Mouse (Mus musculus) heart, embryonic 15.5 days (tissue): ENCODE results near the gene Gm6583. TPM values are rescaled to one million over a fixed set of nuclear protein-coding genes. Genes with fewer than 3 reads are reported as not detected.

Source experiments
- ATAC-seq: fragments of 200-750 bp; cut with Nextera tagmentation; replicated peaks from 2 replicates; pipeline ENCODE4 v1.8.0; 2017; ENCODE audit warnings: low read depth, moderate TSS enrichment; ENCODE audit not compliant: insufficient number of reproducible peaks, insufficient read depth, low FRiP score
- H3K27ac ChIP-seq: fragments of 300-500 bp; sonication (generic); 2 replicates; pipeline ENCODE4 v1.5.1; 2015; ENCODE audit warnings: mild to moderate bottlenecking, inconsistent platforms
- H3K27me3 ChIP-seq: fragments of 300-500 bp; sonication (generic); 2 replicates; pipeline ENCODE4 v1.6.1; 2015; ENCODE audit warnings: inconsistent platforms
- H3K36me3 ChIP-seq: fragments of 300-500 bp; sonication (generic); 2 replicates; pipeline ENCODE4 v1.6.1; 2015; ENCODE audit warnings: mild to moderate bottlenecking, inconsistent platforms
- H3K4me1 ChIP-seq: fragments of 300-500 bp; sonication (generic); replicated peaks from 2 replicates; pipeline ENCODE4 v1.6.1; 2015; ENCODE audit warnings: inconsistent platforms
- H3K4me2 ChIP-seq: fragments of 300-500 bp; sonication (generic); 2 replicates; pipeline ENCODE4 v1.6.1; 2015; ENCODE audit warnings: inconsistent platforms, mild to moderate bottlenecking, moderate library complexity
- H3K4me3 ChIP-seq: fragments of 300-500 bp; sonication (generic); 2 replicates; pipeline ENCODE4 v1.5.1; 2015; ENCODE audit warnings: mild to moderate bottlenecking, inconsistent platforms
- H3K9ac ChIP-seq: fragments of 300-500 bp; sonication (generic); 2 replicates; pipeline ENCODE4 v1.6.1; 2015; ENCODE audit warnings: mild to moderate bottlenecking, inconsistent platforms
- H3K9me3 ChIP-seq: fragments of 300-500 bp; sonication (generic); replicated peaks from 2 replicates; pipeline ENCODE4 v1.6.1; 2016; ENCODE audit warnings: inconsistent platforms
- WGBS: fragments of 180-500 bp; shearing (Covaris S2); methylation state at CpG from one replicate; pipeline ENCODE4 v1.1.7; 2015; ENCODE audit warnings: mixed read lengths; 5-methylcytosine and 5-hydroxymethylcytosine counted together
- polyA plus RNA-seq: library from polyadenylated mRNA; unstranded; fragments of >200 nt; fragmentation: Nextera tagmentation; extraction: Ambion mirVana; gene quantifications from 2 replicates; pipeline ENCODE4 v1.2.1, GENCODE M21; 2015

Gene Gm6583
- polyA plus RNA-seq, 1 experiment from 2014 or later = 0.05 TPM

GRCm38 (mm10) chr5:112367929-112368328 is 12.1 kb upstream of the Gm6583 start:
- Histone ChIP-seq H3K4me2 (no peak overlapping the region), H3K36me3 (peaks cover 43% of the 10 kb centered on the region), H3K27ac (no peak overlapping the region), H3K27me3 (no peaks in the 10 kb centered on the region), H3K4me3 (no peak overlapping the region), H3K4me1 (no peaks in the 10 kb centered on the region), H3K9me3 (no peaks in the 10 kb centered on the region), H3K9ac (no peak overlapping the region)
- 77% methylated on average over 12 of the region's 12 CpGs for WGBS
- no peak for ATAC-seq

- H3K27ac ChIP-seq = no peak overlapping the region
- H3K27me3 ChIP-seq = no peaks in the 10 kb centered on the region
- no peak for ATAC-seq
- 83% methylated on average over 4 of the region's 4 CpGs for WGBS
- no peak overlapping the region for H3K4me3 ChIP-seq
- H3K4me1 ChIP-seq = no peaks in the 10 kb centered on the region
- H3K4me2 ChIP-seq = no peak overlapping the region
- no peaks in the 10 kb centered on the region for H3K9me3 ChIP-seq
- peaks cover 42% of the 10 kb centered on the region for H3K36me3 ChIP-seq
- H3K9ac ChIP-seq = no peak overlapping the region
These were observed 11.5 kb upstream of the Gm6583 start for GRCm38 (mm10) chr5:112367338-112367737.

GRCm38 (mm10) chr5:112366879-112367278 is 11.0 kb upstream of the Gm6583 start:
- Histone ChIP-seq H3K27ac (no peak overlapping the region), H3K36me3 (peaks cover 41% of the 10 kb centered on the region), H3K4me1 (no peaks in the 10 kb centered on the region), H3K4me2 (no peak overlapping the region), H3K4me3 (no peak overlapping the region), H3K9ac (no peak overlapping the region), H3K27me3 (no peaks in the 10 kb centered on the region), H3K9me3 (no peaks in the 10 kb centered on the region)
- 90% methylated on average over 6 of the region's 6 CpGs for WGBS
- ATAC-seq = no peak

GRCm38 (mm10) chr5:112364184-112364797 is 8.5 kb upstream of the Gm6583 start:
- no peaks in the 10 kb centered on the region for H3K9me3 ChIP-seq
- no peak for ATAC-seq
- no peaks in the 10 kb centered on the region for H3K27me3 ChIP-seq
- 74% methylated on average over 10 of the region's 10 CpGs for WGBS
- H3K4me1 ChIP-seq = no peaks in the 10 kb centered on the region
- no peak overlapping the region for H3K27ac ChIP-seq
- peaks cover 26% of the 10 kb centered on the region for H3K36me3 ChIP-seq
- H3K4me3 ChIP-seq = no peak overlapping the region
- H3K4me2 ChIP-seq = no peak overlapping the region
- H3K9ac ChIP-seq = no peak overlapping the region

GRCm38 (mm10) chr5:112360077-112360476 is 4.2 kb upstream of the Gm6583 start:
- H3K36me3 ChIP-seq = peaks cover 20% of the 10 kb centered on the region
- no peaks in the 10 kb centered on the region; the same call in 1 of the 2 replicates for H3K4me1 ChIP-seq
- no peak overlapping the region for H3K4me2 ChIP-seq
- H3K9ac ChIP-seq = no peak overlapping the region
- whole genome bisulfite sequencing = 85% methylated on average over 3 of the region's 3 CpGs
- H3K9me3 ChIP-seq = no peaks in the 10 kb centered on the region
- H3K27ac ChIP-seq = no peak overlapping the region
- H3K4me3 ChIP-seq = no peak overlapping the region
- H3K27me3 ChIP-seq = no peaks in the 10 kb centered on the region
- no peak for ATAC-seq

GRCm38 (mm10) chr5:112359520-112359919 is 3.7 kb upstream of the Gm6583 start:
- no peak overlapping the region for H3K4me2 ChIP-seq
- 49% methylated on average over 4 of the region's 4 CpGs for WGBS
- H3K4me3 ChIP-seq = no peak overlapping the region
- no peaks in the 10 kb centered on the region for H3K27me3 ChIP-seq
- no peak overlapping the region for H3K9ac ChIP-seq
- peaks cover 24% of the 10 kb centered on the region for H3K36me3 ChIP-seq
- ATAC-seq = no peak
- no peaks in the 10 kb centered on the region for H3K9me3 ChIP-seq
- H3K27ac ChIP-seq = no peak overlapping the region
- no peaks in the 10 kb centered on the region; the same call in 1 of the 2 replicates for H3K4me1 ChIP-seq

- Histone ChIP-seq H3K4me3 (no peak overlapping the region), H3K27me3 (no peaks in the 10 kb centered on the region), H3K9ac (no peak overlapping the region), H3K4me1 (no peaks in the 10 kb centered on the region; the same call in 1 of the 2 replicates), H3K9me3 (no peaks in the 10 kb centered on the region), H3K4me2 (no peak overlapping the region), H3K27ac (no peak overlapping the region), H3K36me3 (peaks cover 9% of the 10 kb centered on the region; the same call in 1 of the 2 replicates)
- ATAC-seq = no peak
- 80% methylated on average over 9 of the region's 9 CpGs for WGBS
These were observed 489 bp upstream of the Gm6583 start for GRCm38 (mm10) chr5:112356322-112356721.

- peaks cover 9% of the 10 kb centered on the region; the same call in 1 of the 2 replicates for H3K36me3 ChIP-seq
- H3K4me1 ChIP-seq = no peaks in the 10 kb centered on the region; the same call in 1 of the 2 replicates
- H3K4me3 ChIP-seq = no peak overlapping the region
- no peak overlapping the region for H3K9ac ChIP-seq
- H3K27ac ChIP-seq = no peak overlapping the region
- no peak overlapping the region for H3K4me2 ChIP-seq
- H3K27me3 ChIP-seq = no peaks in the 10 kb centered on the region
- H3K9me3 ChIP-seq = no peaks in the 10 kb centered on the region
- ATAC-seq = no peak
- 79% methylated on average over 6 of the region's 6 CpGs for WGBS
These were observed 340 bp downstream of the Gm6583 start for GRCm38 (mm10) chr5:112355493-112355892.

- Histone ChIP-seq H3K36me3 (peaks cover 14% of the 10 kb centered on the region; the same call in 1 of the 2 replicates), H3K4me2 (no peak overlapping the region), H3K9ac (no peak overlapping the region), H3K27ac (no peak overlapping the region), H3K9me3 (no peaks in the 10 kb centered on the region), H3K4me1 (no peaks in the 10 kb centered on the region), H3K4me3 (no peak overlapping the region), H3K27me3 (no peaks in the 10 kb centered on the region)
- WGBS = 87% methylated on average over 8 of the region's 8 CpGs
- no peak for ATAC-seq
These were observed 6.7 kb downstream of the Gm6583 start for GRCm38 (mm10) chr5:112349169-112349568.

- ATAC-seq = no peak
- WGBS = 78% methylated on average over 16 of the region's 16 CpGs
- Histone ChIP-seq H3K4me1 (peaks cover 18% of the 10 kb centered on the region), H3K4me3 (no peak overlapping the region), H3K9me3 (no peaks in the 10 kb centered on the region), H3K27me3 (no peaks in the 10 kb centered on the region), H3K27ac (no peak overlapping the region), H3K4me2 (no peak overlapping the region), H3K9ac (no peak overlapping the region), H3K36me3 (peaks cover 9% of the 10 kb centered on the region; the same call in 1 of the 2 replicates)
These were observed 9.4 kb downstream of the Gm6583 start for GRCm38 (mm10) chr5:112346211-112346965.

- Histone ChIP-seq H3K9me3 (no peaks in the 10 kb centered on the region), H3K27ac (no peak overlapping the region), H3K36me3 (peaks cover 2% of the 10 kb centered on the region; the same call in 1 of the 2 replicates), H3K4me1 (peaks cover 18% of the 10 kb centered on the region), H3K4me3 (no peak overlapping the region), H3K9ac (no peak overlapping the region), H3K27me3 (no peaks in the 10 kb centered on the region), H3K4me2 (peak overlapping the region; percentile 80; the same call in 1 of the 2 replicates)
- no peak for ATAC-seq
- 81% methylated on average over 6 of the region's 6 CpGs for WGBS
These were observed 11.5 kb downstream of the Gm6583 start for GRCm38 (mm10) chr5:112344092-112344960.
